Mouse (Mus musculus): ENCODE measurements around the gene Gucy2g. TPM values are rescaled to one million over a fixed set of nuclear protein-coding genes. Genes with fewer than 3 reads are reported as not detected.

The Gucy2g gene
- total and polyA plus RNA-seq, 2 experiments from 2014 or later, result not detected

DNA sequence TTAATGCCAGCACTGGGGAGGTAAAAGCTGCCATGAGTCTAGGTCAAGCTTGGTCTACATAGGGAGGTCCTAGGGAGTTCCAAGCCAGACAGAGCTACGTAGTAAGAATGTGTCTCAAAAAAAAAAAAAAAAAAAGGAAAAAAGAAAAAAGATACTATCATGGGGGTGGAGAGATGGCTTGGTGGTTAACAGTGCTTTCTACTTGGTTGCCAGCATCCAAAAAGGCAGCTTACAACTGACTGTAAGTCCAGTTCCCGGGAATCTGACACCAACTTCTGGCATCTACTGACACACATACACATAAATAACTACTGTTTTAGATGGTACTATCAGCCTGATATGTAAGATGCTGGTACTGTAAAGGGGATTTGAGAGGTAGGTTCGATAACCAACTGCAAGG is 32.0 kb downstream of the Gucy2g start:
- H3K27ac ChIP-seq (ENCODE audit: low read depth, low read length), result no peak overlapping the region
- DNase-seq (ENCODE audit: low spot score), result no peak
- H3K9me3 ChIP-seq (ENCODE audit: low read length), result no peaks in the 10 kb centered on the region
- no peak for TF ChIP-seq CTCF (IDR thresholded peaks at IDR 0.05)
- no peak overlapping the region for H3K4me2 ChIP-seq (ENCODE audit: low read depth, low read length, poor library complexity, severe bottlenecking)
- no peak for ATAC-seq (ENCODE audit: low FRiP score)
- WGBS, result 81% methylated on average over 3 of the region's 3 CpGs
- H3K27me3 ChIP-seq (ENCODE audit: insufficient read depth, low read length), result no peaks in the 10 kb centered on the region
- no peaks in the 10 kb centered on the region for H3K4me1 ChIP-seq (ENCODE audit: insufficient read depth, low read length)
- H3K4me3 ChIP-seq (ENCODE audit: low read depth, low read length), result no peak overlapping the region
- no peak overlapping the region for H3K9ac ChIP-seq (replicated peaks; ENCODE audit: low read length, poor library complexity, severe bottlenecking)
- H3K36me3 ChIP-seq (ENCODE audit: insufficient read depth, low read length), result no peaks in the 10 kb centered on the region

GRCm38 (mm10) chr19:55208654-55209053 is 32.4 kb downstream of the Gucy2g start:
- no peak overlapping the region for H3K9ac ChIP-seq (replicated peaks; ENCODE audit: low read length, poor library complexity, severe bottlenecking)
- H3K4me3 ChIP-seq (ENCODE audit: low read depth, low read length), result no peak overlapping the region
- no peaks in the 10 kb centered on the region for H3K9me3 ChIP-seq (ENCODE audit: low read length)
- H3K27me3 ChIP-seq (ENCODE audit: insufficient read depth, low read length), result no peaks in the 10 kb centered on the region
- 0 out of 2 replicates have a peak, but pooled peaks have one; percentile 17 for TF ChIP-seq CTCF (IDR thresholded peaks at IDR 0.05)
- no peak overlapping the region for H3K27ac ChIP-seq (ENCODE audit: low read depth, low read length)
- H3K4me1 ChIP-seq (ENCODE audit: insufficient read depth, low read length), result no peaks in the 10 kb centered on the region
- H3K4me2 ChIP-seq (ENCODE audit: low read depth, low read length, poor library complexity, severe bottlenecking), result no peak overlapping the region
- ATAC-seq (ENCODE audit: low FRiP score) (no peak), DNase-seq (ENCODE audit: low spot score) (no peak)
- H3K36me3 ChIP-seq (ENCODE audit: insufficient read depth, low read length), result no peaks in the 10 kb centered on the region
- WGBS, result 73% methylated on average over 4 of the region's 4 CpGs

DNA sequence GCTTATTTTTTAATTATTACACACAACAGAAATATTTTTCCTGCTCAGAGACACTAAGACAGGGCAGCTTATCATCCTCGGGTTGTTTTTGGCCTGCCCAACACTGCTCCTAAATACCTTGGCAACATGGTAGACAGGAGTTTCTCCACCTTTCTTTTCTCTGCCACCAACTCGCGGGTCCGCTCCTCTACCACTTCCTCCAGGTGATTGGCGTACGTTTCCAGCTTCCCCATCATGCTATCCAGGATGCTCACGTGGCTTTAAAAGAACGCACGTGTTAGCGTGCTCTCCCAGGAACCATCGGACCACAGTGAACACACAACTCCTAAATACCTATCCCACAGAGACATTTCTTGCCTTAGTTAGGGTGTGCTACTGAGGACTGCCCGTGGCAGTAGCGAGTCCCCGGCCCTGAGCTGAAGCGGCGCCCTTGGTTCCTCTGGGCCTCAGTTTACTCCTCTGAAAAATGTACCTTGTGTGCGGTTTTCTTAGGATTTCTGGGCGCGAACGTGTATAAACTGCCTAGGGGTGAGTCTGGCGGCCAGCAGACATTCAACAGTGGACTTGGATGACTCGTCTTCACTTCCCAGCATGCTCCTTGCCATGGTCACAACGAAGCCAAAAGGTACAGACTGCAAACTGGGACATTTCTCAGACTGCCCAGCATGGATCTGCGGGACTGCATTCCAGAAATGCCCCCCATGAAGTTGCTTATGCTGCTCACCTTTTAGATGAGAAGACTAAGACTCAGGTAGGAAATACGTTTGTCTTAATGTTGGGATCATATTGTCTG is 33.1 kb downstream of the Gucy2g start:
- Histone ChIP-seq H3K9me3 (ENCODE audit: low read length) (no peaks in the 10 kb centered on the region), H3K4me2 (ENCODE audit: low read depth, low read length, poor library complexity, severe bottlenecking) (no peak overlapping the region), H3K27ac (ENCODE audit: low read depth, low read length) (no peak overlapping the region), H3K36me3 (ENCODE audit: insufficient read depth, low read length) (no peaks in the 10 kb centered on the region), H3K27me3 (ENCODE audit: insufficient read depth, low read length) (no peaks in the 10 kb centered on the region), H3K9ac (replicated peaks; ENCODE audit: low read length, poor library complexity, severe bottlenecking) (no peak overlapping the region), H3K4me1 (ENCODE audit: insufficient read depth, low read length) (no peaks in the 10 kb centered on the region), H3K4me3 (ENCODE audit: low read depth, low read length) (no peak overlapping the region)
- WGBS, result 69% methylated on average over 25 of the region's 25 CpGs
- TF ChIP-seq CTCF (IDR thresholded peaks at IDR 0.05), result no peak
- DNase-seq (ENCODE audit: low spot score), result no peak
- ATAC-seq (ENCODE audit: low FRiP score), result no peak

DNA sequence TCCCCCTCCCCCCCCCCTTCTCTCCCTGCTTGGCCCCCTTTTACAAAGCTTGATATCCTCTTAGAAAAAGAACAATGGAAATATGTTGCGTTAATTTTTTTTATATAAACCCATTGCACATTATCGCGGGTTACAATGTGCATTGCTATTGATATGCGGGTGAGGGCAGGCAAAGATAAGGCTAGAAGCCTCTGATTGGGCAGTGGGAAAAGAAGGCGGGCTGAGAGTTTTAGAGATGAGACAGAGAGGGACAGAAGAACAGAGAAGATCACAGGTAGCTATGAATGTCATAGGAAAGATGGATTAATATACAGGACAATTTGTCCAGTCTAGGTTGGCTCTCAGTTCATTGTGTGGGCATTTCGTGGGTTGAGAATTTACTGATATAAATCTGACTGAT is 33.8 kb downstream of the Gucy2g start:
- no peak for ATAC-seq (ENCODE audit: low FRiP score)
- H3K4me1 ChIP-seq (ENCODE audit: insufficient read depth, low read length), result no peaks in the 10 kb centered on the region
- H3K4me2 ChIP-seq (ENCODE audit: low read depth, low read length, poor library complexity, severe bottlenecking), result no peak overlapping the region

DNA sequence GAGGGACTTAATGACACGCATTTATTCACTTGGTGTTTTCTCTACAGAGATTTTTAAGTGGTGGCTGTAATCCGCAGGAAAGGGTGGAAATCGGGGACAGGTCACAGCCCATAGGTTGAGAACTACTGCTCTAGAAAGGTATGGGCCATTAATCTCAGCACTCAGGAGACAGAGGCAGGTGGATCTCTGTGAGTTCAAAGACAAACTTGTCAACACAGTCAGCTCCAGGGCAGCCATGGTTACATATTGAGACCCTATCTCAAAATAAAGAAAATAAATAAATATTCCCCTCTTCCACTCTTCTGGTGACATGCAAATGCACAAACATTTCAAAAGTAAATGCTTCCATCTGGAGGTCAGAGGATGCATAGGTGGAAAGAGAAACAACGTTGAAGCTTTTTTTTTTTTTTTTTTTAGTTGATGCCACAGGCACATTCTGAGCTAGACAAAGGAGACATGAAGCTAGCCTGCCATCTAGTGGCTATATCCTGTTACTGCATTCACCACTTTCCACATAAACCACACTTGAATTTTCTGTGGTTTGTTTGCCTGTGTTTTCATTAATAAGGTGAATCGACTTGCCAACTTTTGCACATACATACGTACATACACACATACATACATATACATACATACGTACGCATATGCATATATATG is 34.4 kb downstream of the Gucy2g start:
- DNase-seq (ENCODE audit: low spot score), result peak; percentile 86
- peak; percentile 63; the same call in 1 of the 2 replicates for ATAC-seq (ENCODE audit: low FRiP score)
- TF ChIP-seq CTCF (IDR thresholded peaks at IDR 0.05), result peak; percentile 94
- Histone ChIP-seq H3K4me3 (ENCODE audit: low read depth, low read length) (no peak overlapping the region), H3K4me1 (ENCODE audit: insufficient read depth, low read length) (no peaks in the 10 kb centered on the region), H3K36me3 (ENCODE audit: insufficient read depth, low read length) (no peaks in the 10 kb centered on the region), H3K9me3 (ENCODE audit: low read length) (no peaks in the 10 kb centered on the region), H3K4me2 (ENCODE audit: low read depth, low read length, poor library complexity, severe bottlenecking) (no peak overlapping the region), H3K27ac (ENCODE audit: low read depth, low read length) (no peak overlapping the region), H3K27me3 (ENCODE audit: insufficient read depth, low read length) (no peaks in the 10 kb centered on the region), H3K9ac (replicated peaks; ENCODE audit: low read length, poor library complexity, severe bottlenecking) (no peak overlapping the region)
- 38% methylated on average over 8 of the region's 8 CpGs for WGBS

More for the DNA sequence above, 33.8 kb downstream of the Gucy2g start:
- Histone ChIP-seq H3K9me3 (ENCODE audit: low read length) (no peaks in the 10 kb centered on the region), H3K27ac (ENCODE audit: low read depth, low read length) (no peak overlapping the region), H3K36me3 (ENCODE audit: insufficient read depth, low read length) (no peaks in the 10 kb centered on the region), H3K27me3 (ENCODE audit: insufficient read depth, low read length) (no peaks in the 10 kb centered on the region), H3K4me3 (ENCODE audit: low read depth, low read length) (no peak overlapping the region), H3K9ac (replicated peaks; ENCODE audit: low read length, poor library complexity, severe bottlenecking) (no peak overlapping the region)
- TF ChIP-seq CTCF (IDR thresholded peaks at IDR 0.05), result no peak
- WGBS, result 58% methylated on average over 6 of the region's 6 CpGs
- no peak for DNase-seq (ENCODE audit: low spot score)

GRCm38 (mm10) chr19:55198303-55198702 is 42.7 kb downstream of the Gucy2g start:
- H3K4me2 ChIP-seq (ENCODE audit: low read depth, low read length, poor library complexity, severe bottlenecking), result no peak overlapping the region
- DNase-seq (ENCODE audit: low spot score) (peak; percentile 78), ATAC-seq (ENCODE audit: low FRiP score) (no peak)
- no peaks in the 10 kb centered on the region for H3K9me3 ChIP-seq (ENCODE audit: low read length)
- H3K27me3 ChIP-seq (ENCODE audit: insufficient read depth, low read length), result no peaks in the 10 kb centered on the region
- no peaks in the 10 kb centered on the region for H3K4me1 ChIP-seq (ENCODE audit: insufficient read depth, low read length)
- H3K27ac ChIP-seq (ENCODE audit: low read depth, low read length), result no peak overlapping the region
- H3K4me3 ChIP-seq (ENCODE audit: low read depth, low read length), result no peak overlapping the region
- TF ChIP-seq CTCF (IDR thresholded peaks at IDR 0.05), result peak; percentile 81
- no peaks in the 10 kb centered on the region for H3K36me3 ChIP-seq (ENCODE audit: insufficient read depth, low read length)
- no peak overlapping the region for H3K9ac ChIP-seq (replicated peaks; ENCODE audit: low read length, poor library complexity, severe bottlenecking)
- 34% methylated on average over 5 of the region's 5 CpGs for WGBS

Measured in midbrain, postnatal 0 days (tissue).